Mouse (Mus musculus): Measurements from ENCODE around the gene 1600002K03Rik. TPM values are rescaled to one million over a fixed set of nuclear protein-coding genes. Genes with fewer than 3 reads are reported as not detected.

1600002K03Rik gene
- polyA plus RNA-seq, 2 experiments: 12.8 to 15.5 TPM

GRCm38 (mm10) chr10:80141786-80142529 lies 30.8 kb upstream of the 1600002K03Rik start:
- Histone ChIP-seq H3K27ac (replicated peaks; ENCODE audit: low read depth, low read length) (peak overlapping the region; percentile 56), H3K4me2 (replicated peaks; ENCODE audit: low read depth, low read length, severe bottlenecking) (peak overlapping the region; percentile 92), H3K9ac (ENCODE audit: low read depth, low read length, severe bottlenecking) (peak overlapping the region; percentile 88), H3K9me3 (ENCODE audit: control insufficient read depth, low read length) (no peaks in the 10 kb centered on the region), H3K4me1 (ENCODE audit: control insufficient read depth, insufficient read depth, low read length) (peaks cover 24% of the 10 kb centered on the region), H3K4me3 (replicated peaks; ENCODE audit: low read length) (peak overlapping the region; percentile 83), H3K27me3 (ENCODE audit: control insufficient read depth, insufficient read depth, low read length) (peaks cover 2% of the 10 kb centered on the region; the same call in 1 of the 2 replicates), H3K36me3 (ENCODE audit: control insufficient read depth, insufficient read depth, low read length) (peaks cover 33% of the 10 kb centered on the region)
- DNase-seq (ENCODE audit: low spot score): peak; percentile 99
- peak; percentile 68; the same call in 1 of the 2 replicates for TF ChIP-seq POLR2A (IDR thresholded peaks at IDR 0.05; ENCODE audit: borderline replicate concordance, extremely low read depth, insufficient read depth, insufficient read length)
- ATAC-seq (ENCODE audit: low FRiP score, low read depth): peak; percentile 85
- under 1% methylated on average over 40 of the region's 43 CpGs for WGBS

- no peak for TF ChIP-seq POLR2A (IDR thresholded peaks at IDR 0.05; ENCODE audit: borderline replicate concordance, extremely low read depth, insufficient read depth, insufficient read length)
- Histone ChIP-seq H3K4me2 (replicated peaks; ENCODE audit: low read depth, low read length, severe bottlenecking) (peak overlapping the region; percentile 92), H3K4me3 (replicated peaks; ENCODE audit: low read length) (peak overlapping the region; percentile 83), H3K4me1 (ENCODE audit: control insufficient read depth, insufficient read depth, low read length) (peaks cover 21% of the 10 kb centered on the region; the same call in 1 of the 2 replicates), H3K9me3 (ENCODE audit: control insufficient read depth, low read length) (no peaks in the 10 kb centered on the region), H3K27me3 (ENCODE audit: control insufficient read depth, insufficient read depth, low read length) (no peaks in the 10 kb centered on the region), H3K9ac (ENCODE audit: low read depth, low read length, severe bottlenecking) (peak overlapping the region; percentile 88), H3K36me3 (ENCODE audit: control insufficient read depth, insufficient read depth, low read length) (peaks cover 33% of the 10 kb centered on the region), H3K27ac (replicated peaks; ENCODE audit: low read depth, low read length) (peak overlapping the region; percentile 56)
- ATAC-seq (ENCODE audit: low FRiP score, low read depth): no peak
- under 1% methylated on average over 15 of the region's 15 CpGs for WGBS
- DNase-seq (ENCODE audit: low spot score): no peak
These were observed 30.2 kb upstream of the 1600002K03Rik start for GRCm38 (mm10) chr10:80142530-80142925.

- Histone ChIP-seq H3K4me1 (ENCODE audit: control insufficient read depth, insufficient read depth, low read length) (peaks cover 17% of the 10 kb centered on the region; the same call in 1 of the 2 replicates), H3K9me3 (ENCODE audit: control insufficient read depth, low read length) (no peaks in the 10 kb centered on the region), H3K27ac (replicated peaks; ENCODE audit: low read depth, low read length) (no peak overlapping the region), H3K4me3 (replicated peaks; ENCODE audit: low read length) (no peak overlapping the region), H3K27me3 (ENCODE audit: control insufficient read depth, insufficient read depth, low read length) (no peaks in the 10 kb centered on the region), H3K9ac (ENCODE audit: low read depth, low read length, severe bottlenecking) (no peak overlapping the region), H3K4me2 (replicated peaks; ENCODE audit: low read depth, low read length, severe bottlenecking) (no peak overlapping the region), H3K36me3 (ENCODE audit: control insufficient read depth, insufficient read depth, low read length) (peaks cover 33% of the 10 kb centered on the region)
- ATAC-seq (ENCODE audit: low FRiP score, low read depth) (no peak), DNase-seq (ENCODE audit: low spot score) (no peak)
- no peak for TF ChIP-seq POLR2A (IDR thresholded peaks at IDR 0.05; ENCODE audit: borderline replicate concordance, extremely low read depth, insufficient read depth, insufficient read length)
- WGBS: 96% methylated on average over 7 of the region's 7 CpGs
These were observed 29.1 kb upstream of the 1600002K03Rik start for GRCm38 (mm10) chr10:80143664-80144063.

GRCm38 (mm10) chr10:80144159-80144558 lies 28.6 kb upstream of the 1600002K03Rik start:
- Histone ChIP-seq H3K4me3 (replicated peaks; ENCODE audit: low read length) (no peak overlapping the region), H3K9ac (ENCODE audit: low read depth, low read length, severe bottlenecking) (no peak overlapping the region), H3K27me3 (ENCODE audit: control insufficient read depth, insufficient read depth, low read length) (no peaks in the 10 kb centered on the region), H3K9me3 (ENCODE audit: control insufficient read depth, low read length) (no peaks in the 10 kb centered on the region), H3K36me3 (ENCODE audit: control insufficient read depth, insufficient read depth, low read length) (peaks cover 33% of the 10 kb centered on the region), H3K27ac (replicated peaks; ENCODE audit: low read depth, low read length) (no peak overlapping the region), H3K4me1 (ENCODE audit: control insufficient read depth, insufficient read depth, low read length) (peaks cover 17% of the 10 kb centered on the region; the same call in 1 of the 2 replicates), H3K4me2 (replicated peaks; ENCODE audit: low read depth, low read length, severe bottlenecking) (no peak overlapping the region)
- WGBS: 91% methylated on average over 12 of the region's 12 CpGs
- no peak for TF ChIP-seq POLR2A (IDR thresholded peaks at IDR 0.05; ENCODE audit: borderline replicate concordance, extremely low read depth, insufficient read depth, insufficient read length)
- DNase-seq (ENCODE audit: low spot score): no peak
- ATAC-seq (ENCODE audit: low FRiP score, low read depth): no peak

GRCm38 (mm10) chr10:80144864-80145838 lies 27.6 kb upstream of the 1600002K03Rik start:
- H3K27ac ChIP-seq (replicated peaks; ENCODE audit: low read depth, low read length): no peak overlapping the region
- no peak for ATAC-seq (ENCODE audit: low FRiP score, low read depth)

More at GRCm38 (mm10) chr10:80144864-80145838, 27.6 kb upstream of the 1600002K03Rik start:
- Histone ChIP-seq H3K4me2 (replicated peaks; ENCODE audit: low read depth, low read length, severe bottlenecking) (no peak overlapping the region), H3K9ac (ENCODE audit: low read depth, low read length, severe bottlenecking) (no peak overlapping the region), H3K4me3 (replicated peaks; ENCODE audit: low read length) (no peak overlapping the region), H3K36me3 (ENCODE audit: control insufficient read depth, insufficient read depth, low read length) (peaks cover 37% of the 10 kb centered on the region), H3K9me3 (ENCODE audit: control insufficient read depth, low read length) (no peaks in the 10 kb centered on the region), H3K27me3 (ENCODE audit: control insufficient read depth, insufficient read depth, low read length) (no peaks in the 10 kb centered on the region), H3K4me1 (ENCODE audit: control insufficient read depth, insufficient read depth, low read length) (peaks cover 14% of the 10 kb centered on the region; the same call in 1 of the 2 replicates)
- TF ChIP-seq POLR2A (IDR thresholded peaks at IDR 0.05; ENCODE audit: borderline replicate concordance, extremely low read depth, insufficient read depth, insufficient read length): no peak
- DNase-seq (ENCODE audit: low spot score): peak; percentile 73
- 73% methylated on average over 20 of the region's 20 CpGs for WGBS
